Mouse (Mus musculus) liver, postnatal 0 days (tissue): Measurements from ENCODE around the gene Rec114.

Experiments used
- CTCF ChIP-seq: sonication (generic); IDR thresholded peaks from 2 replicates; pipeline ENCODE4 v1.5.1; 2016; ENCODE audit warnings: antibody characterized with exemption, low read depth
- EP300 ChIP-seq: IDR thresholded peaks from 2 replicates; pipeline ENCODE4 v1.6.1; 2016; ENCODE audit warnings: antibody characterized with exemption, low read depth, mild to moderate bottlenecking

- TF ChIP-seq CTCF (peak; percentile 76), EP300 (peak; percentile 24; the same call in 1 of the 2 replicates)
Observed at GRCm38 (mm10) chr9:58656396-58656795, 87.4 kb downstream of the Rec114 start.
